Mouse (Mus musculus) ES-Bruce4 (cell line): Measurements from ENCODE around the gene Inpp1.

Experiments used
- CTCF ChIP-seq: IDR thresholded peaks from one replicate; pipeline ENCODE4 v1.8.1; 2011; ENCODE audit warnings: low read depth, low read length
- EP300 ChIP-seq: IDR thresholded peaks from 2 replicates; pipeline ENCODE4 v1.6.1; 2011; ENCODE audit warnings: low read depth, low read length; ENCODE audit not compliant: insufficient read depth

- TF ChIP-seq CTCF = no peak
- no peak for TF ChIP-seq EP300
Measured at GRCm38 (mm10) chr1:52749978-52750377, 67.5 kb downstream of the Inpp1 start.
